Mouse (Mus musculus) neural tube, embryonic 14.5 days (tissue): ENCODE measurements around the gene Eps15. TPM values are rescaled to one million over a fixed set of nuclear protein-coding genes. Genes with fewer than 3 reads are reported as not detected.

Experiments
- ATAC-seq: fragments of 200-750 bp; cut with Nextera tagmentation; 2 replicates; pipeline ENCODE4 v1.8.0; 2017; ENCODE audit warnings: low read depth, mild to moderate bottlenecking, moderate TSS enrichment, moderate library complexity
- H3K27ac ChIP-seq: fragments of 300-500 bp; sonication (generic); 2 replicates; pipeline ENCODE4 v1.5.1; 2014; ENCODE audit warnings: low read depth, mild to moderate bottlenecking, control low read depth, low read length, moderate library complexity, mixed read lengths
- H3K27me3 ChIP-seq: fragments of 300-500 bp; sonication (generic); 2 replicates; pipeline ENCODE4 v1.6.1; 2014; ENCODE audit warnings: low read length; ENCODE audit not compliant: control insufficient read depth, insufficient read depth
- H3K36me3 ChIP-seq: fragments of 300-500 bp; sonication (generic); 2 replicates; pipeline ENCODE4 v1.6.1; 2014; ENCODE audit warnings: low read length, mixed read lengths; ENCODE audit not compliant: control insufficient read depth, insufficient read depth
- H3K4me1 ChIP-seq: fragments of 300-500 bp; sonication (generic); 2 replicates; pipeline ENCODE4 v1.6.1; 2014; ENCODE audit warnings: low read length; ENCODE audit not compliant: control insufficient read depth, insufficient read depth
- H3K4me2 ChIP-seq: fragments of 300-500 bp; sonication (generic); 2 replicates; pipeline ENCODE4 v1.6.1; 2014; ENCODE audit warnings: mild to moderate bottlenecking, low read depth, low read length, control low read depth
- H3K4me3 ChIP-seq: fragments of 300-500 bp; sonication (generic); 2 replicates; pipeline ENCODE4 v1.5.1; 2014; ENCODE audit warnings: low read depth, low read length, control low read depth, mixed read lengths
- H3K9ac ChIP-seq: fragments of 300-500 bp; sonication (generic); replicated peaks from 2 replicates; pipeline ENCODE4 v1.6.1; 2014; ENCODE audit warnings: low read depth, mild to moderate bottlenecking, control low read depth, low read length, mixed read lengths
- H3K9me3 ChIP-seq: fragments of 300-500 bp; sonication (generic); 2 replicates; pipeline ENCODE4 v1.6.1; 2016; ENCODE audit warnings: low read length; ENCODE audit not compliant: control insufficient read depth
- WGBS: fragments of 180-500 bp; shearing (Covaris S2); extraction: QIAGEN DNeasy Blood & Tissue Kit; methylation state at CpG from one replicate; pipeline ENCODE4 v1.1.7; 2014; 5-methylcytosine and 5-hydroxymethylcytosine counted together
- polyA plus RNA-seq: library from polyadenylated mRNA; unstranded; fragments of >200 nt; fragmentation: Nextera tagmentation; extraction: Ambion mirVana; gene quantifications from 2 replicates; pipeline ENCODE4 v1.2.1, GENCODE M21; 2014

Eps15 gene
- polyA plus RNA-seq, 1 experiment from 2014 or later = 82.4 TPM

DNA sequence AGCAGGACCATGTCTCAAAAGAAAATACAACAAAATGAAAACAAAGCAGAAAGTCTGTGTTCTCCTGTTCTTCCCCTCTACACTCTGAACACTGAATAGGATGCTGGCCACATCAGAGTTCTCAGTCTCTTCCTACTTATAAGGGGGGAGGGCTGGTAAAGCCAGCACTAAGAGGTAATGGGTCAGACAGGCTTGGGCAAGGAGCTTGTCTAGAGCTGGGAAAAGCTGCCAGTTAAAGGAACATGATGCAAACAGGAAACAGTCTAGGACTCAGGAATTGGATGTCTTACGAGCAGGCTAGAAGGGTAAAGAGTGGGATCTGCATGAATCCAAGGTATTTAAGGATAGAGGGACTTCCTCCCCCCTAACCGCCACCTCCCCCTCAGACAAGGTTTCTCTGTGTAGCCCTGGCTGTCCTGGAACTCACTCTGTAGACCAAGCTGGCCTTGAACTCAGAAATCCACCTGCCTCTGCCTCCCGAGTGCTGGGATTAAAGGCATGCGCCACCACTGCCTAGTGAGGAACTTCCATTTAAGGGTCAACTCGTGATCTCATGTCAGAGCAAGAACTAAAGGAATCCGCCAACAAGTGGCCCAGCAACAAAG, 35.0 kb upstream of the Eps15 start:
- Histone ChIP-seq H3K27ac (no peak overlapping the region), H3K36me3 (no peaks in the 10 kb centered on the region), H3K27me3 (no peaks in the 10 kb centered on the region), H3K4me2 (no peak overlapping the region), H3K4me3 (no peak overlapping the region), H3K9me3 (no peaks in the 10 kb centered on the region), H3K9ac (no peak overlapping the region), H3K4me1 (no peaks in the 10 kb centered on the region)
- no peak for ATAC-seq
- 91% methylated on average over 6 of the region's 6 CpGs for WGBS

DNA sequence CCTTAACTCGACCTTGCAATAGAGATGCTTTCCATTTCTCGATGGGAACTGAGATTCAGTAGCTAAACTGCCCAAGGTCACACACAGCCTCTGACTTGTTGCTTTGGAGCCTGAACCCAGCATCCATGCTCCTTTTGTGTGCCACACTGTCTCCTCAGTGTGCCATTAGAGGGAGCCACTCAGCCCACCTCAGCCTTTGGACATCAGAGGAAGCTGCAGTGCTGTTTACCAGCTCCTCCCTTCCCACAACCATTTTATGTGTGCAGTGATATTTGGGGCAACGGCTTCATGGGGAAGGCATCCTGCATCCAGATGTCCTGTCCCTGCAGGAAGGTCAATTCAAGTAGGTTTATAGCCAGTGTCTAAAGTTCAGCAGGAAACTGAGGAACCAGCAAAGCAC, 28.5 kb upstream of the Eps15 start:
- Histone ChIP-seq H3K27me3 (no peaks in the 10 kb centered on the region), H3K4me3 (no peak overlapping the region), H3K9me3 (no peaks in the 10 kb centered on the region), H3K4me2 (no peak overlapping the region), H3K36me3 (no peaks in the 10 kb centered on the region), H3K27ac (no peak overlapping the region), H3K4me1 (no peaks in the 10 kb centered on the region), H3K9ac (no peak overlapping the region)
- WGBS = 46% methylated on average over 3 of the region's 3 CpGs
- no peak for ATAC-seq

DNA sequence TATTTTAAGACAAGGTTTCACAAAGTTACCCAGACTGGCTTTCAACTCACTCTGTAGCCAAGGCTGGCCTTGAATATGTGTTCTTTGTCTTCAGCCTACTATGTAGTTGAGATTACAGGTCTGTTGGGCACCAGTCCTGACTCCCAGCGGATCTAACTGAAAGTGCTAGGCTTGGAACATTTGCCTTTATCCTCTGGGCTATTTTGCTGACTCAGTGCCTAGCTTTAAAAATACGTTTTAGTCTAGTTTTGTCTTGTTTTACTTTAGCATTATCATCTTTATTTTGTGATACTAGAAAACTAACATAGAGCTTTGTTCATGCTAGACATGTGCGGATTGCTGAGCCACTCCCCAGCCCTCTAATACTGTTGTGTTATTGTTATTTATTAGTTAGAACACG, 27.9 kb upstream of the Eps15 start:
- 87% methylated on average over 4 of the region's 4 CpGs for WGBS
- Histone ChIP-seq H3K36me3 (no peaks in the 10 kb centered on the region), H3K27me3 (no peaks in the 10 kb centered on the region), H3K4me2 (no peak overlapping the region), H3K4me3 (no peak overlapping the region), H3K4me1 (no peaks in the 10 kb centered on the region), H3K9me3 (no peaks in the 10 kb centered on the region), H3K9ac (no peak overlapping the region), H3K27ac (no peak overlapping the region)
- ATAC-seq = no peak

DNA sequence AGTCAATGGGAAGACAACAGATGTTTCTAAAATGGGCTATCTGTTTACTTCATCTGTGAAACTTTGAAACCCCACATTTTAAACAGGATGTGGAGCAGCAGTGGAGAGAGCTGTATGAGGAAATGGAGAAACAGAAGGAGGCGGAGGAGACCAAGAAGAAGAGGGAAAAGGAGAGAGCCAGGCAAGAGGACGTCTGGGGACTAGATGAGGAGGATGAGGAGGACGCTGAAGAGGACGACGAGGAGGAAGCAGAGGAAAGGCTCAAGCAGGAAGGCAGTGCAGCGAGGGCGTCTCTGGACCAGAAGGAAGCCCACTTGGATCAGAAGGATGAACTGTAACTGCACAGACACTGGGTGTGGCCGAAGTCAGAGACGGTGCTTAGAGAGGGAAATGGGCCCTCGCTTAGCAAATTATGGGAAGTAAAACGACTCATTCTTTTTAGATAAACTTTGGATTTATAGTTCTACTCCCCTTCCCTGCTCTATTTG, 26.4 kb upstream of the Eps15 start:
- Histone ChIP-seq H3K4me3 (no peak overlapping the region), H3K27me3 (no peaks in the 10 kb centered on the region), H3K4me1 (no peaks in the 10 kb centered on the region), H3K4me2 (no peak overlapping the region), H3K27ac (no peak overlapping the region), H3K9me3 (no peaks in the 10 kb centered on the region), H3K9ac (no peak overlapping the region), H3K36me3 (no peaks in the 10 kb centered on the region)
- WGBS = 80% methylated on average over 11 of the region's 11 CpGs
- ATAC-seq = no peak

DNA sequence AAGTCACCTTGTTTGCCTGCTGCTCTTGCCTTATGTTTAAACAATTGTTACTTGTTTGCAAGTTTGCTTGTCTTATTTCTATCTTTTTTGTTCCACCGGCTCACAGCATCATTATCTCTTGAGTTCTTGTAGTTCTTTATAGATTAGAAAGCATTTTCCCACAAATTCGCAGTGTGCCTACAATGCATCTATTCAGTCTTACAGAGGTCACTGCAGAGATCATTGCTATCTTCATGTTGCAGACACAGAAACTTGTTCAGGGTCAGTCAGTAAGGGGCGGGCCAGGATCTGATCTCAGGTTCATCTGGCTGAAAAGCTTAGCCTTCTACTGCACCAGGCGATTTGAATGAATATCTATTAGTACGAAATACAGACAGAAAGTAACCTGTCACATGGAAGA, 25.6 kb upstream of the Eps15 start:
- Histone ChIP-seq H3K9me3 (no peaks in the 10 kb centered on the region), H3K4me2 (no peak overlapping the region), H3K36me3 (no peaks in the 10 kb centered on the region), H3K4me3 (no peak overlapping the region), H3K27ac (no peak overlapping the region), H3K27me3 (no peaks in the 10 kb centered on the region), H3K9ac (no peak overlapping the region), H3K4me1 (no peaks in the 10 kb centered on the region)
- WGBS = 86% methylated on average over 5 of the region's 5 CpGs
- ATAC-seq = no peak

DNA sequence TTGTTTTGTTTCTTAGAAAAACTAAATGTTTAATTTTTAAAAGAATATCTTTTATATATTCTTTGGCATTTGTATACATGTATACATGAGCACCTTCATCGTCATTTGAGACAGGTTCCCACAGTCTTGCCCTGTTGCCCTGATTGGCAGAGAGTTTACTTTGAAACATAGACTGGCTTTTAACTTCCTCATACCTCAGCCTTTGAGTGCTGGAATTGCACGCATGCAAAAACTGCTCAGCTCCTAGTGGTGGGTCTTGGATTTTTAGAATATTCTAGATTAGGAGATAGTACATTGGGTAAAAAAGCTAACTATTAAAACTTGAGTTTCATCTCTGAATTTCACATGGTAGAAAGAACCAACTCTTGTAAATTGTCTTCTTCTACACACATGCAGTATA, 24.7 kb upstream of the Eps15 start:
- H3K4me3 ChIP-seq = no peak overlapping the region
- no peaks in the 10 kb centered on the region for H3K27me3 ChIP-seq
- no peak overlapping the region for H3K4me2 ChIP-seq
- no peak overlapping the region for H3K9ac ChIP-seq
- H3K9me3 ChIP-seq = no peaks in the 10 kb centered on the region
- H3K36me3 ChIP-seq = no peaks in the 10 kb centered on the region
- no peaks in the 10 kb centered on the region for H3K4me1 ChIP-seq
- no peak for ATAC-seq
- WGBS = 85% methylated on average over 2 of the region's 2 CpGs
- H3K27ac ChIP-seq = no peak overlapping the region

DNA sequence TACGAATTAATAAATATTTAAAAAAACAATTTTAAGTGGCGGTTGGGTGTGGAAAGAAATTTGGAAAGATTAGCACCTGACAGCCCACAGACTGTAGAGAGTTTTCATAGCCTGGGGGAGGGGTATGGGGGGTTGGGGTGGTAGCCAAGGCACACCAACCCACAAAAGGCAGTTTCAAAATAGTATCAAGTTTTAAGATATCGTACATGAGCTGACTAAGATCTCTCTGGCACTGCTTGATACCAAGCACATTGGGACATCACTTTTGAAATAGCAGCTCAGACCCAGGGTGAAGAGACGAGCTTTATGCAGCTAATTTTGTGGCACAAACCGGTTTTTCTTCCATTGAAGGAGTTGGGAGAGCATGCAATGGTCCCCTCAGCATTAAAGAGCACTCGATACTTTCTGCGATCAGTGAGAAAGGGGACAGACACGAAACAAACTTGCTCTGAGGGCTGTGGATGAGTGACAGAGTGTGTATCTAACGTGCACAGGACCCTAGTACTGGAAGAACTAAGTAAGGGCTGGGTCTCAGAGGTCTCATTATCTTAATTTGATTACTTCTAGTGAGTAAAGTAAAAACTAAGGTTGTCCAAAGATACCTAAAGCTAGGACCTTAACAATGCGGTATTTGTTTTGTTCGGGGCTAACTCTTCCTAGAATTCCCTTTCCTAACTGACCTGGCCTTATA, 24.2 kb upstream of the Eps15 start:
- Histone ChIP-seq H3K27ac (no peak overlapping the region), H3K4me1 (no peaks in the 10 kb centered on the region), H3K4me3 (no peak overlapping the region), H3K4me2 (no peak overlapping the region), H3K9me3 (no peaks in the 10 kb centered on the region), H3K9ac (no peak overlapping the region), H3K36me3 (no peaks in the 10 kb centered on the region), H3K27me3 (no peaks in the 10 kb centered on the region)
- ATAC-seq = no peak
- 91% methylated on average over 11 of the region's 11 CpGs for WGBS

DNA sequence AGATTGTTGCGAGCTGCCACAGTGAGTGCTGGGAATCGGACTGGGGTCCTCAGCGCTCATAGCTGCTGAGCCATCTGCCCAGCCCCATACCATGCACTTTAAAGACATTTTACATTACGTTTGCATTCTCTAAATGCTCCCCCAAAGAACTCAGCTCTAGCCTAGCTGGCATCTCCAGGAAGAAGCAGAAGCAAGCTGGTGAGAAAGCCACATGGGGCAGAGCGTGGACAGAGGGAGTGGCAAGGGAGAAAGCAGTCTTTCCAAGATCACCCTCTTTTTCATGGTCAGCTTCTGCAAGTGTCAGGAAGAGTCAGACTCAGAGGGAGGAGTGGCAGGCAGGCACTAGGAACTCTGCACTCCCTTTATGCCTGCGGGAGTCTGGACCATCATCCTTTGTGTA, 23.3 kb upstream of the Eps15 start:
- Histone ChIP-seq H3K27me3 (no peaks in the 10 kb centered on the region), H3K27ac (no peak overlapping the region), H3K4me1 (no peaks in the 10 kb centered on the region), H3K4me3 (no peak overlapping the region), H3K9ac (no peak overlapping the region), H3K4me2 (no peak overlapping the region), H3K36me3 (no peaks in the 10 kb centered on the region), H3K9me3 (no peaks in the 10 kb centered on the region)
- no peak for ATAC-seq
- WGBS = 85% methylated on average over 6 of the region's 6 CpGs

DNA sequence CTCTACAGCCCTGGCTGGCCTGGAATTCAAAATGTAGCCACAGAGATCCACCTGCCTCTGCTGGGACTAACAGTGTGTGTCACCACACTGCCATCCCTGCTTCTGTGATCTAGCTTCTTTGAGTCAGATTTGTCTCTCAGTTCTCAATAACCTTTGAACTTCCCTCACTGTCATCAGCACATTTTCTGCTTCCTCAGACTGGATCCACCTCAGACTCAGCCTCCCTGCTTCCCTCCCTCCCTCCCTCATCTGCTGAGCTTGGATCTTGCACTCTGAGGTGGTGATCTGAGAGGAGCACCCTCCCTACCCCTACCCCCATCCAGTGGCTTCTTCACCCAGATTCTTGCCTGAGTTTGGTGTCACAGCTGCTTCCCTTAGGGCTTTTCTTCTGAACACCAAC, 22.4 kb upstream of the Eps15 start:
- ATAC-seq = no peak
- Histone ChIP-seq H3K36me3 (no peaks in the 10 kb centered on the region), H3K9me3 (no peaks in the 10 kb centered on the region), H3K4me1 (no peaks in the 10 kb centered on the region), H3K4me3 (no peak overlapping the region), H3K4me2 (no peak overlapping the region), H3K27ac (no peak overlapping the region), H3K9ac (no peak overlapping the region), H3K27me3 (no peaks in the 10 kb centered on the region)
